Mouse (Mus musculus): Measurements from ENCODE around the gene Slc39a5.

DNA sequence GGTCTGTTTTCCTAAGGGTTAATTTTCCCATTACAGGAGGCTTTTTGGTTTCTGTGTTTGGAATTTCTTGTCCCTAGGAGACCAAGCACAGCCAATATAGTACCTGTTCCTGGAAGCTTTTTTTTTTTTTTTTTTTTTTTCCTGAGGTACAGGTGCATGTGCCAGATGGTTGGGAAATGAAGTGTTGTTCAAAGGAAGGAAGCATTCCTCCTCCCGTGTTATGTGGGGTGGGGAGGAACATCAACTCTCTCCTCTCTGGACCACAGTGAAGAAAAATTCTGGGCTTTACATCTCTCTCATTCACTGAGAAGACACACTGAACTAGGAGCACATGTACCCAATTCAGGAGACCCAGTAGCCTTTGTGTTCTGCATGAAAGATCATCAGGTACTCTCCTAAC is 12.0 kb upstream of the Slc39a5 start:
- TF ChIP-seq POLR2A (IDR thresholded peaks at IDR 0.05; ENCODE audit: extremely low read depth, insufficient read depth, low read length) = no peak
- TF ChIP-seq CTCF (IDR thresholded peaks at IDR 0.05; ENCODE audit: extremely low read depth, insufficient read depth, low read length) = no peak

Measured in cortical plate, adult 2 months (tissue).